Mouse (Mus musculus) intestine, embryonic 14.5 days (tissue): Measurements from ENCODE around the gene Megf9. TPM values are rescaled to one million over a fixed set of nuclear protein-coding genes. Genes with fewer than 3 reads are reported as not detected.

Experiments
- ATAC-seq: fragments of 200-750 bp; cut with Nextera tagmentation; replicated peaks from 2 replicates; pipeline ENCODE4 v1.8.0; 2017; ENCODE audit warnings: low read depth, moderate number of reproducible peaks, moderate TSS enrichment, moderate library complexity; ENCODE audit not compliant: low FRiP score, low TSS enrichment
- DNase-seq: peaks from one replicate; pipeline ENCODE4 v3.0.0-alpha.2; 2018; ENCODE audit warnings: low spot score
- H3K27ac ChIP-seq: fragments of 300-500 bp; sonication (generic); 2 replicates; pipeline ENCODE4 v1.5.1; 2014; ENCODE audit warnings: low read depth, mild to moderate bottlenecking, control low read depth
- H3K27me3 ChIP-seq: fragments of 300-500 bp; sonication (generic); replicated peaks from 2 replicates; pipeline ENCODE4 v1.6.1; 2014; ENCODE audit warnings: low read length, control low read depth; ENCODE audit not compliant: control insufficient read depth, insufficient read depth
- H3K36me3 ChIP-seq: fragments of 300-500 bp; sonication (generic); 2 replicates; pipeline ENCODE4 v1.6.1; 2014; ENCODE audit warnings: low read length, control low read depth; ENCODE audit not compliant: control insufficient read depth, insufficient read depth
- H3K4me1 ChIP-seq: fragments of 300-500 bp; sonication (generic); replicated peaks from 2 replicates; pipeline ENCODE4 v1.6.1; 2014; ENCODE audit warnings: low read length, control low read depth, mixed read lengths; ENCODE audit not compliant: control insufficient read depth, insufficient read depth
- H3K4me2 ChIP-seq: fragments of 300-500 bp; sonication (generic); 2 replicates; pipeline ENCODE4 v1.6.1; 2014; ENCODE audit warnings: low read length
- H3K4me3 ChIP-seq: fragments of 300-500 bp; sonication (generic); 2 replicates; pipeline ENCODE4 v1.5.1; 2014; ENCODE audit warnings: low read depth, low read length, control low read depth, mixed read lengths
- H3K9ac ChIP-seq: fragments of 300-500 bp; sonication (generic); 2 replicates; pipeline ENCODE4 v1.6.1; 2014; ENCODE audit warnings: mild to moderate bottlenecking, low read length
- H3K9me3 ChIP-seq: fragments of 300-500 bp; sonication (generic); 2 replicates; pipeline ENCODE4 v1.6.1; 2016; ENCODE audit warnings: low read length, control low read depth; ENCODE audit not compliant: control insufficient read depth
- WGBS: fragments of 180-500 bp; shearing (Covaris S2); extraction: QIAGEN DNeasy Blood & Tissue Kit; methylation state at CpG from one replicate; pipeline ENCODE4 v1.1.7; 2014; 5-methylcytosine and 5-hydroxymethylcytosine counted together
- polyA plus RNA-seq: library from polyadenylated mRNA; unstranded; fragments of >200 nt; fragmentation: Nextera tagmentation; extraction: Ambion mirVana; gene quantifications from 2 replicates; pipeline ENCODE4 v1.2.1, GENCODE M21; 2014

Megf9 gene
- polyA plus RNA-seq, 1 experiment from 2014 or later = 8.6 TPM

DNA sequence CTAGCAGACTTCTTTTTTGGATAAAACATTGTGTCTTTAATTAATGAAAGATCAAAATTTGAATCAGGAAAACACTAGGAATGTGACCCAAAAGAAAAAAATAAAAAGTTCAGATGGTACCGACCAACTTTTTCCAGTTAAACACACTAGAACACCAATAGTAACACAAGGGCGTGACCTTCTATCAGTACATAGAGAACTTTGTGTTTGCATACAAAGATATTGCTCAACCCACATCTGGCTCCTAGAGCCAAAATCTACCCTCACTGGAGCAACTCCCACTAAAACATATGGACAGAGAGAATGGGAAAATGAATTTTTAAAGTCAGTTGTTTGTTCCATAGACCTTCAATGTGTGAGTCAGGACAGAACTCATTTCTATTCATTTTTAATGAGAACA, 50.7 kb downstream of the Megf9 start:
- no peaks in the 10 kb centered on the region for H3K27me3 ChIP-seq
- H3K9ac ChIP-seq = no peak overlapping the region
- ATAC-seq (no peak), DNase-seq (no peak)
- no peaks in the 10 kb centered on the region for H3K36me3 ChIP-seq
- no peak overlapping the region for H3K27ac ChIP-seq
- no peaks in the 10 kb centered on the region for H3K4me1 ChIP-seq
- no peaks in the 10 kb centered on the region for H3K9me3 ChIP-seq
- H3K4me3 ChIP-seq = no peak overlapping the region
- 85% methylated on average over 2 of the region's 2 CpGs for WGBS
- H3K4me2 ChIP-seq = no peak overlapping the region

DNA sequence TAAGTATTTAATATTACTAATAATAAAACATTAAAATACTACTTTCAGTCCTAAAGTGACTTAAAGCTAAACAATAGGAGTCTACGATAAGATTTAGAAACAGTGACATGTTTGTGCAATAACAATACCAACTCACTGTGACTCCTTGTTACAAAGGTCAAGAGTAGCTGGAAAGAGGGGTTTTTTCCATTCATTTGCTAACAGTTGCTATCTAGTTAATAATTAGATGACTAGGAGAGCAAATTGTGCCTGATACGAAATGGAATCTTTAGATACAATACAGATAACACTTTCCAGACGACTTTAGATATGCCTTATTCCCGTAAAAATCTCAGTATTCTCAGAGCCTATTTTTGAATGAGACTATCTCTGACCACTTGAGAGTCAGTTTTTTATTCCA, 52.9 kb downstream of the Megf9 start:
- H3K9ac ChIP-seq = no peak overlapping the region
- DNase-seq = no peak
- H3K9me3 ChIP-seq = no peaks in the 10 kb centered on the region
- ATAC-seq = no peak
- no peak overlapping the region for H3K4me3 ChIP-seq
- H3K4me1 ChIP-seq = no peaks in the 10 kb centered on the region
- no peak overlapping the region for H3K4me2 ChIP-seq
- H3K27me3 ChIP-seq = no peaks in the 10 kb centered on the region
- H3K36me3 ChIP-seq = no peaks in the 10 kb centered on the region
- 65% methylated on average over 4 of the region's 4 CpGs for WGBS
- no peak overlapping the region for H3K27ac ChIP-seq

DNA sequence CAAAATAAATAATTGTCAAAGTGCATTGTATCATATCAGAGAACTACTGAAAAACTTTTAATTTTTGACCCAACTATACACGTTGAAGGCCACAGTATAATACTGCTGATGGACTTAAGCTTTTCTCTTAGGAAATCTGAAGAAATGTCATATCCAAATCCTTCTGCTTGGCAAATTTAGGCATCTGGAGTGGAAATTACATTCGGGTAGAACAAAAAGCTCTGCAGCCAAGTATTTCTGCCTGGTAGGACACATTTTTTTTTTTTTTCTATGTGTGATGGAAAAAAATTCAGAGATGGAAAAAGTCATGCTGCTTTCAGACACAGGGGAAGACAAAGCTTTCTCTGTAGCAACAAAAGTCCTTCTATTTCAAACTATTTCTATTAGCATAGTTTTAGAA, 63.4 kb downstream of the Megf9 start:
- H3K4me1 ChIP-seq = no peaks in the 10 kb centered on the region
- no peaks in the 10 kb centered on the region for H3K9me3 ChIP-seq
- no peak overlapping the region for H3K4me3 ChIP-seq
- ATAC-seq (no peak), DNase-seq (no peak)
- H3K36me3 ChIP-seq = no peaks in the 10 kb centered on the region
- H3K27ac ChIP-seq = no peak overlapping the region
- 88% methylated on average over 2 of the region's 2 CpGs for WGBS
- H3K4me2 ChIP-seq = no peak overlapping the region
- no peak overlapping the region for H3K9ac ChIP-seq
- no peaks in the 10 kb centered on the region for H3K27me3 ChIP-seq

DNA sequence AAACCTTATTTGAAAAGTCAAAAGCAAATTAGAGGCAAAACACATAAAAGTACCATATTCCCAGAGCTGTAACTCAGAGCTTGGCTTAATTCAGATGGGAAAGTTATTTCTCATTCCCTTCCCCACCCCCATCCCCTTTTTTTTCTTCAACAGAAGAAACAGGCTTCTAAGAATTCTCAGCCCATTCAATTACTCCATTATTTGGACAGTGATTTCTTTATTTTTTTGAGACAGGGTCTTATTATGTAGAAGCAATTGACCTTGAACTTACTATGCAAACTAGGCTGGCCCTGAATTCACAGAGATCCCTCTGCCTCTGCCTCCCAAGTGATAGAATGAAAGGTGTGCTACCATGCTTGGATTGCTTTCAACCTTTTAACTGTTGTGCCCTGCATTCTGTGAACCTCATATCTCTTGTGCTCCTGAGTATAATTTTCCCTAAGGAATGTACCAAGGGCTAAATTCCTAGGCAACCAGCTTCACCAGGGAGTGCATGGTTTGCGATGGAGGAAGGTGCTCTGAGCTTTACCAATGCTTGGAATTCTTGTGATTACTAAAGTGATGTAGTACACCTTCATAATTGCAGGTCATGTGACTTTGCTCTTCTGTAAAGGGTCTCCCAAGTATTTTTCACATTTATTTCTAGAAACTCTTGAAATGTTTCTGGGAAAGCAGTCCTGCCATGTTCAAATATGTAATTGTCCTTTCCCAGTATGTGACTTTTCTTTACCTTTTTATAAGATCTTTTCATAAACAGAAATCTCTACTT, 68.7 kb downstream of the Megf9 start:
- DNase-seq (no peak), ATAC-seq (no peak)
- H3K27me3 ChIP-seq = no peaks in the 10 kb centered on the region
- H3K27ac ChIP-seq = no peak overlapping the region
- WGBS = 71% methylated on average over 1 of the region's 1 CpGs
- no peak overlapping the region for H3K9ac ChIP-seq
- H3K36me3 ChIP-seq = no peaks in the 10 kb centered on the region
- H3K4me1 ChIP-seq = no peaks in the 10 kb centered on the region
- no peaks in the 10 kb centered on the region for H3K9me3 ChIP-seq
- no peak overlapping the region for H3K4me2 ChIP-seq
- H3K4me3 ChIP-seq = no peak overlapping the region

DNA sequence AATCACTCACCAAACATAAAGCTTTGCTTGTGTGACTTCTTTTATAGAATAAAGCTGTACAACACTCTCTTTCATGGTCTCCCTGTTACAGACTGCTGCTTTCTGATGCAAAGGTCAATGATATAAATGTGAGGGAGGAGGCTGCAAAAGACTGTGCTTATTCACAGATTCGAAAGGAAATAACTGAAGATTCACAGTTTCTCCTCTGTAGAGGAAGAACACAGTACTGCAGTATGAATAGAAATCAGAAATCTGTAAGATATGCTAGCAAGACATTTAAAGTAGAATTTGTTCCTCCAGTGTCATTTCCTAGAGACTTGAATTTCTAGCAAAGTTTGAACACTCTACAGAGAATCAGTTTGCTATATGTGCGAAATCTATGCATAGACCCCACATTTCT, 71.5 kb downstream of the Megf9 start:
- H3K4me1 ChIP-seq = no peaks in the 10 kb centered on the region
- H3K4me2 ChIP-seq = no peak overlapping the region
- 80% methylated on average over 2 of the region's 2 CpGs for WGBS
- ATAC-seq (no peak), DNase-seq (no peak)
- H3K9ac ChIP-seq = no peak overlapping the region
- no peak overlapping the region for H3K4me3 ChIP-seq
- H3K36me3 ChIP-seq = no peaks in the 10 kb centered on the region
- H3K27ac ChIP-seq = no peak overlapping the region
- no peaks in the 10 kb centered on the region for H3K9me3 ChIP-seq
- H3K27me3 ChIP-seq = no peaks in the 10 kb centered on the region

DNA sequence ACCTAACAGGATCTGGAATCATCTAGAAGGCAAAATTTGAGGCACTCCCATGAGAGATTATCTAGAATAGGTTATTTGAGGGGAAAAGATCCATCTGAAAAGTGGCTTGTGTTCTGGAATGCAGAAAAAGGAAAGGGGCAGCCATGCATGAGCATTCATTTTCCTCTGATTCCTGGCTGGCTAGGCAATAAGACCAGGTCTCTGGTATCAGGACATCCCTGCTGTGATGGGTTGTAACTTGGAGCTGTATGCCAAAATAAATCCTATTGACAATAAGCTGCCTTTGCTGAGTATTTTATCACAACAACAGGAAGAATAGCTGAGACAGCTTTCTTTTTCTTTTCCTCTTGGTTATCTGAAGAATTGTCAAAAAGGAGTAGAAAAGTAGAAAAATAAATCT, 73.4 kb downstream of the Megf9 start:
- H3K4me3 ChIP-seq = no peak overlapping the region
- DNase-seq = no peak
- no peaks in the 10 kb centered on the region for H3K36me3 ChIP-seq
- ATAC-seq = no peak
- H3K4me2 ChIP-seq = no peak overlapping the region
- H3K4me1 ChIP-seq = no peaks in the 10 kb centered on the region
- no peak overlapping the region for H3K27ac ChIP-seq
- no peak overlapping the region for H3K9ac ChIP-seq
- H3K9me3 ChIP-seq = no peaks in the 10 kb centered on the region
- H3K27me3 ChIP-seq = no peaks in the 10 kb centered on the region

DNA sequence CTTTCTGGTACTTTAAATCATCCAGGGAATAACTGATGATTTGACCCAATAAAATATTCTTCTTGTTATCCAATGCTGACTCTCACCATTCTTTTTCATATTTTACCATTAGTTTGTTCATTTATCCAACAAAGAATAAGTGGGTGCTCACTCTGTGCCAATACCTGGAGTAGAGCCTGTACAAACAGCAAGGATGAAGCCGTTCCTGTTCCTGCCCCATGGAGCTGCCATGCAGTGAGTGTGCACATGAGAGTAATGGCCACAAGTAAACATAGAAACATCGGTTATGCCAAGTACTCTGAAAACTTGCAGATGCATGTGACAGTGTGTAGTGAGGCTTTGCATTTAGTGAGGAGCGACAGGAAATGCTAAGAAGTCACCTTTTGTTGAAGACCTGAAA, 82.6 kb downstream of the Megf9 start:
- Histone ChIP-seq H3K9me3 (no peaks in the 10 kb centered on the region), H3K9ac (no peak overlapping the region), H3K36me3 (0 out of 2 replicates have a peak, but pooled peaks cover 4% of the 10 kb centered on the region), H3K27ac (no peak overlapping the region), H3K4me2 (no peak overlapping the region), H3K4me1 (no peaks in the 10 kb centered on the region), H3K4me3 (no peak overlapping the region), H3K27me3 (no peaks in the 10 kb centered on the region)
- DNase-seq (no peak), ATAC-seq (no peak)
- WGBS = 82% methylated on average over 3 of the region's 3 CpGs

DNA sequence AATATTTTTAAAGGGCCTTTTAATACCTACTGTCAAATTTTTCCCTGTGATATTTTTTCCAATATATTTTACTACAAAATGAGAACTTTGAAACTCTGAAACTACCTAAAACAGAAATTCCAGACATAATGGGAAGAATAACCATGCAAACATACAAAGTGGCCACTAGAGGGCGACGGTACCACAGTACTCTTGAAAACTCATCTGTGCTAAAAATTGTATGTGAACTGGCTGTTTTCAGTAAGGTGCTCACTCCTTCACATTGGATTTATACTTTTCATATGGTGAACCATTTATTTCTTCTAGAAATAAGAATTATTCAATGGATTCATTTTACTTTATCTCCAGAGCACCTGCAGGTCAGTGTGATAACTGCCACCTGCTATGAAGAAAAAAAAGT, 83.0 kb downstream of the Megf9 start:
- H3K27me3 ChIP-seq = no peaks in the 10 kb centered on the region
- ATAC-seq (no peak), DNase-seq (peak; percentile 55)

DNA sequence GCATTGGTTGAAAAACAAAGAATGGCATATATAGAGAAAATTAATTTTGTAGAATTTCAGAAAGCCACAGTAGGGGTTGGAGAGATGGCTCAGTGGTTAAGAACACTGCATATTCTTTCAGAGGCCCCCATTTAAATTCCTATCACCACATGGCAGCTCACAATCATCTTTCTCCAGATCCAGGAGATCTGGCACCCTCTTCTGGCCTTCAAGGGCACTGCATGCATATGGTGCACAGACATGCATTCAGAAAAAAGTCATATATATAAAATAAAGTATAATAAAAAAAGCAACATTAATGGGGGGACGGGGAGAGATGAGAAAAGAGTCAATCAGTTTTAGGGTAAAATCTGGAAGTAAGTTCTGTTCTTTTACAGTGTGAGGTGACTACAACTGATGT, 85.1 kb downstream of the Megf9 start:
- H3K4me1 ChIP-seq = no peaks in the 10 kb centered on the region
- 88% methylated on average over 1 of the region's 1 CpGs for WGBS
- DNase-seq (no peak), ATAC-seq (no peak)
- no peak overlapping the region for H3K27ac ChIP-seq
- H3K9me3 ChIP-seq = no peaks in the 10 kb centered on the region
- no peaks in the 10 kb centered on the region for H3K27me3 ChIP-seq
- no peaks in the 10 kb centered on the region for H3K36me3 ChIP-seq
- no peak overlapping the region for H3K9ac ChIP-seq
- H3K4me2 ChIP-seq = no peak overlapping the region
- no peak overlapping the region for H3K4me3 ChIP-seq

More for the DNA sequence above, 83.0 kb downstream of the Megf9 start:
- Histone ChIP-seq H3K4me1 (no peaks in the 10 kb centered on the region), H3K9me3 (no peaks in the 10 kb centered on the region), H3K9ac (no peak overlapping the region), H3K4me3 (no peak overlapping the region), H3K36me3 (0 out of 2 replicates have a peak, but pooled peaks cover 4% of the 10 kb centered on the region), H3K27ac (no peak overlapping the region), H3K4me2 (no peak overlapping the region)
- WGBS = 1% methylated on average over 2 of the region's 2 CpGs
